Mouse (Mus musculus): ENCODE measurements around the gene Myh11.

DNA sequence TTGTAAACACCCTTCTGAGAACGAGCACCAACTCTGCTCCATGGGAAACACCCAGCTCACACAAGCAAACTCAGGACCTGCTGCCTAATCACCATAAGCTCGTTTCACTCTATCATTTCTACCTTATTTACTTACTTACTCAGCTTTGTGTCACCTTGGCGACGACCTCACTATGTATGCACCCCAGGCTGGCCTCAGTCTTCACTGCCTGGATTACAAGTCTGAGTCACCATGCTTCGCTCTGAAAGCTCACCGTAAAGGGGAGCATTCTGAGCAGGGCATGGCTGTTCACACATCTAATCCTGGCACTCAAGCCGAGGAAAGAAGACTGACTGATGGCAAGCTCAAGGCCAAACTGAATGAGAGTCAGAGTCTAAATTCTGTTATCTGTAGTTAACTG, 12.5 kb upstream of the Myh11 start:
- TF ChIP-seq CTCF (IDR thresholded peaks at IDR 0.05; ENCODE audit: extremely low read depth, insufficient read depth, low read length) (no peak), POLR2A (IDR thresholded peaks at IDR 0.05; ENCODE audit: extremely low read depth, insufficient read depth, low read length) (no peak)
